Mouse (Mus musculus) stomach, embryonic 16.5 days (tissue): ENCODE measurements at regions not wholly inside any gene's neighbourhood (a gene's known extent, or its start where the extent isn't known, plus 50 kb on each side); places are given as distances from the start of the nearest gene placed in this dataset.

Experiments used
- ATAC-seq: fragments of 200-750 bp; cut with Nextera tagmentation; 2 replicates; pipeline ENCODE4 v1.8.0; 2017; ENCODE audit warnings: moderate number of reproducible peaks, moderate TSS enrichment; ENCODE audit not compliant: insufficient read depth, low FRiP score
- H3K27ac ChIP-seq: fragments of 300-500 bp; sonication (generic); 2 replicates; pipeline ENCODE4 v1.5.1; 2014; ENCODE audit warnings: low read length
- H3K27me3 ChIP-seq: fragments of 300-500 bp; sonication (generic); 2 replicates; pipeline ENCODE4 v1.6.1; 2014; ENCODE audit warnings: low read length, control low read depth, mixed read lengths; ENCODE audit not compliant: control insufficient read depth, insufficient read depth
- H3K36me3 ChIP-seq: fragments of 300-500 bp; sonication (generic); 2 replicates; pipeline ENCODE4 v1.6.1; 2014; ENCODE audit warnings: low read length; ENCODE audit not compliant: control insufficient read depth, insufficient read depth
- H3K4me1 ChIP-seq: fragments of 300-500 bp; sonication (generic); 2 replicates; pipeline ENCODE4 v1.6.1; 2014; ENCODE audit warnings: low read length, control low read depth, mixed read lengths; ENCODE audit not compliant: control insufficient read depth, insufficient read depth
- H3K4me2 ChIP-seq: fragments of 300-500 bp; sonication (generic); 2 replicates; pipeline ENCODE4 v1.6.1; 2014; ENCODE audit warnings: low read depth, low read length, mixed read lengths
- H3K4me3 ChIP-seq: fragments of 300-500 bp; sonication (generic); replicated peaks from 2 replicates; pipeline ENCODE4 v1.5.1; 2014; ENCODE audit warnings: mild to moderate bottlenecking, low read length
- H3K9ac ChIP-seq: fragments of 300-500 bp; sonication (generic); 2 replicates; pipeline ENCODE4 v1.6.1; 2014; ENCODE audit warnings: low read length
- H3K9me3 ChIP-seq: fragments of 300-500 bp; sonication (generic); replicated peaks from 2 replicates; pipeline ENCODE4 v1.6.1; 2016; ENCODE audit warnings: low read length, control low read depth; ENCODE audit not compliant: control insufficient read depth
- WGBS: fragments of 180-500 bp; shearing (Covaris S2); extraction: QIAGEN DNeasy Blood & Tissue Kit; methylation state at CpG from one replicate; pipeline ENCODE4 v1.1.7; 2014; 5-methylcytosine and 5-hydroxymethylcytosine counted together

GRCm38 (mm10) chr1:165061420-165061819 lies 99.2 kb downstream of the Tbx19 start:
- H3K4me1 ChIP-seq = no peaks in the 10 kb centered on the region
- no peak overlapping the region for H3K27ac ChIP-seq
- H3K9me3 ChIP-seq = no peaks in the 10 kb centered on the region
- H3K4me3 ChIP-seq = no peak overlapping the region
- ATAC-seq = no peak
- WGBS = 66% methylated on average over 3 of the region's 3 CpGs
- no peaks in the 10 kb centered on the region for H3K27me3 ChIP-seq
- no peak overlapping the region for H3K4me2 ChIP-seq
- no peak overlapping the region for H3K9ac ChIP-seq
- H3K36me3 ChIP-seq = no peaks in the 10 kb centered on the region

GRCm38 (mm10) chr1:165054245-165054644 lies 106.3 kb downstream of the Tbx19 start:
- no peak for ATAC-seq
- Histone ChIP-seq H3K27ac (no peak overlapping the region), H3K36me3 (no peaks in the 10 kb centered on the region), H3K4me2 (no peak overlapping the region), H3K4me1 (no peaks in the 10 kb centered on the region), H3K9ac (no peak overlapping the region), H3K4me3 (no peak overlapping the region), H3K9me3 (no peaks in the 10 kb centered on the region), H3K27me3 (no peaks in the 10 kb centered on the region)
- 66% methylated on average over 6 of the region's 6 CpGs for WGBS

GRCm38 (mm10) chr1:165051294-165051693 lies 109.3 kb downstream of the Tbx19 start:
- Histone ChIP-seq H3K27me3 (no peaks in the 10 kb centered on the region), H3K4me3 (no peak overlapping the region), H3K9me3 (no peaks in the 10 kb centered on the region), H3K36me3 (no peaks in the 10 kb centered on the region), H3K4me2 (no peak overlapping the region), H3K9ac (no peak overlapping the region), H3K4me1 (peaks cover 10% of the 10 kb centered on the region), H3K27ac (no peak overlapping the region)
- no peak for ATAC-seq
- 61% methylated on average over 2 of the region's 2 CpGs for WGBS

GRCm38 (mm10) chr1:165050176-165050575 lies 110.4 kb downstream of the Tbx19 start:
- Histone ChIP-seq H3K9me3 (no peaks in the 10 kb centered on the region), H3K27ac (no peak overlapping the region), H3K36me3 (no peaks in the 10 kb centered on the region), H3K4me2 (no peak overlapping the region), H3K9ac (no peak overlapping the region), H3K27me3 (no peaks in the 10 kb centered on the region), H3K4me1 (peaks cover 13% of the 10 kb centered on the region), H3K4me3 (no peak overlapping the region)
- ATAC-seq = no peak
- WGBS = 83% methylated on average over 4 of the region's 4 CpGs

GRCm38 (mm10) chr1:165046637-165047036 lies 111.3 kb upstream of the Xcl1 start:
- 9% methylated on average over 7 of the region's 7 CpGs for WGBS
- Histone ChIP-seq H3K9ac (peak overlapping the region; percentile 12; the same call in 1 of the 2 replicates), H3K36me3 (no peaks in the 10 kb centered on the region), H3K4me1 (peaks cover 13% of the 10 kb centered on the region), H3K4me3 (no peak overlapping the region), H3K27me3 (no peaks in the 10 kb centered on the region), H3K4me2 (peak overlapping the region; percentile 32), H3K27ac (peak overlapping the region; percentile 90), H3K9me3 (no peaks in the 10 kb centered on the region)
- ATAC-seq = peak; percentile 92

GRCm38 (mm10) chr1:165046056-165046455 lies 110.7 kb upstream of the Xcl1 start:
- peak; percentile 26; the same call in 1 of the 2 replicates for ATAC-seq
- Histone ChIP-seq H3K9me3 (no peaks in the 10 kb centered on the region), H3K9ac (no peak overlapping the region), H3K27ac (peak overlapping the region; percentile 90), H3K27me3 (no peaks in the 10 kb centered on the region), H3K4me1 (peaks cover 13% of the 10 kb centered on the region), H3K36me3 (no peaks in the 10 kb centered on the region), H3K4me2 (no peak overlapping the region), H3K4me3 (no peak overlapping the region)
- 53% methylated on average over 4 of the region's 4 CpGs for WGBS

GRCm38 (mm10) chr1:165043361-165043760 lies 108.0 kb upstream of the Xcl1 start:
- peaks cover 13% of the 10 kb centered on the region for H3K4me1 ChIP-seq
- no peak overlapping the region for H3K4me3 ChIP-seq
- no peaks in the 10 kb centered on the region for H3K36me3 ChIP-seq
- H3K9me3 ChIP-seq = no peaks in the 10 kb centered on the region
- WGBS = 43% methylated on average over 3 of the region's 3 CpGs
- no peak for ATAC-seq
- H3K27me3 ChIP-seq = no peaks in the 10 kb centered on the region
- H3K4me2 ChIP-seq = no peak overlapping the region
- no peak overlapping the region for H3K27ac ChIP-seq
- H3K9ac ChIP-seq = no peak overlapping the region

GRCm38 (mm10) chr1:165042105-165042504 lies 106.8 kb upstream of the Xcl1 start:
- Histone ChIP-seq H3K36me3 (no peaks in the 10 kb centered on the region), H3K4me1 (peaks cover 10% of the 10 kb centered on the region), H3K27me3 (no peaks in the 10 kb centered on the region), H3K4me2 (no peak overlapping the region), H3K9ac (no peak overlapping the region), H3K4me3 (no peak overlapping the region), H3K27ac (no peak overlapping the region), H3K9me3 (no peaks in the 10 kb centered on the region)
- 69% methylated on average over 2 of the region's 2 CpGs for WGBS
- no peak for ATAC-seq

- Histone ChIP-seq H3K9ac (no peak overlapping the region), H3K27ac (no peak overlapping the region), H3K4me2 (no peak overlapping the region), H3K9me3 (no peaks in the 10 kb centered on the region), H3K36me3 (no peaks in the 10 kb centered on the region), H3K27me3 (no peaks in the 10 kb centered on the region), H3K4me3 (no peak overlapping the region), H3K4me1 (no peaks in the 10 kb centered on the region)
- 77% methylated on average over 3 of the region's 3 CpGs for WGBS
- ATAC-seq = no peak
Observed at GRCm38 (mm10) chr1:165036631-165037030, 101.3 kb upstream of the Xcl1 start.

- H3K9me3 ChIP-seq = no peaks in the 10 kb centered on the region
- H3K4me3 ChIP-seq = no peak overlapping the region
- 83% methylated on average over 1 of the region's 1 CpGs for WGBS
- no peak overlapping the region for H3K4me2 ChIP-seq
- H3K4me1 ChIP-seq = no peaks in the 10 kb centered on the region
- no peak overlapping the region for H3K27ac ChIP-seq
- no peak for ATAC-seq
- no peak overlapping the region for H3K9ac ChIP-seq
- H3K27me3 ChIP-seq = no peaks in the 10 kb centered on the region
- no peaks in the 10 kb centered on the region for H3K36me3 ChIP-seq
Observed at GRCm38 (mm10) chr1:165035618-165036017, 100.3 kb upstream of the Xcl1 start.
